10 mouse cellular contexts compared by ENCODE assay signal in the genomic region with DNA sequence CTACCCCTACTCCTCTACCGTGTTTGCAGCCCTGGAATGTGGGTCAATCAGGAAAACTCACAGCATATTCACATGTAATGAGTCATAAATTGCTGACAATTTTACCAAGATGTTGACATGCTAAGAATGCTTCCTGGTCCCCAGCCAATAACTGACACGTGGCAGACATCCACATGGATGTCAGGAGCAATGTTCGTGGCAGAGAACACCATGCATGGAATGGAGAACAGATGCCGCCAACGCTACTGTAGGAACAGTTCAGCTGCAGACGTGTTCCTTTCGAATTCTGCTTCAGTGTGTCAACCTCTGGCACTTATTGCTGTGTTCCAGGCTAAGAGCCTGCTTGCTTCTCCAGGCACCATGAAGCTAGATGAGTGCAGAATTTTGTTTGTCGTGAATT.
DNase-seq lines count a peak whose midpoint lies in the region; ATAC-seq and TF ChIP-seq lines count a peak whose summit lies in the region.
"Had no signal": no experiment of that assay in that cellular context is flagged by ENCODE, and none has a peak within 500 bp of the region (broad histone marks: within the 10 kb centered on the region; RNA-seq: fewer than 3 reads in every experiment).

No protein-coding gene starts in this region.

- H3K4me1 ChIP-seq in heart, adult 2 months (ENCODE audit: control insufficient read depth, insufficient read depth, low read length) = no peaks in the 10 kb centered on the region
- no peaks in the 10 kb centered on the region for H3K4me1 ChIP-seq in heart, embryonic 11.5 days (ENCODE audit: control insufficient read depth, insufficient read depth, low read length)
- no peaks in the 10 kb centered on the region for H3K4me1 ChIP-seq in embryonic facial prominence, embryonic 15.5 days
- no peaks in the 10 kb centered on the region for H3K4me1 ChIP-seq in thymus, adult 2 months (replicated peaks; ENCODE audit: control insufficient read depth, insufficient read depth, low read length)
- no peaks in the 10 kb centered on the region for H3K4me1 ChIP-seq in midbrain, embryonic 15.5 days
- H3K4me1 ChIP-seq: lung, embryonic 15.5 days had no signal

- no peak for TF ChIP-seq POLR2A in heart, adult 2 months (IDR thresholded peaks at IDR 0.05; ENCODE audit: insufficient read depth, low read depth, low read length)
- no peak for TF ChIP-seq POLR2A in thymus, adult 2 months (IDR thresholded peaks at IDR 0.05; ENCODE audit: control insufficient read depth, extremely low read depth, insufficient read depth, low read length, poor library complexity)

- 44% methylated on average over 8 of the region's 8 CpGs for WGBS in heart, adult 2 months
- WGBS in heart, embryonic 11.5 days (ENCODE audit: insufficient replicate concordance) = 72% methylated on average over 8 of the region's 8 CpGs
- 50% methylated on average over 8 of the region's 8 CpGs for WGBS in embryonic facial prominence, embryonic 15.5 days
- 89% methylated on average over 8 of the region's 8 CpGs for WGBS in thymus, adult 2 months
- WGBS in midbrain, embryonic 15.5 days = 86% methylated on average over 8 of the region's 8 CpGs

- no peaks in the 10 kb centered on the region for H3K79me2 ChIP-seq in heart, adult 2 months (replicated peaks; ENCODE audit: control insufficient read depth, insufficient read depth, low read length)

- H3K9me3 ChIP-seq in heart, embryonic 11.5 days (replicated peaks; ENCODE audit: control insufficient read depth, low read length) = no peaks in the 10 kb centered on the region
- no peaks in the 10 kb centered on the region for H3K9me3 ChIP-seq in embryonic facial prominence, embryonic 15.5 days (replicated peaks)
- H3K9me3 ChIP-seq in midbrain, embryonic 15.5 days = no peaks in the 10 kb centered on the region
- H3K9me3 ChIP-seq: lung, embryonic 15.5 days had no signal

- H3K4me2 ChIP-seq in heart, embryonic 11.5 days = no peak overlapping the region
- no peak overlapping the region for H3K4me2 ChIP-seq in embryonic facial prominence, embryonic 15.5 days (replicated peaks)
- H3K4me2 ChIP-seq in midbrain, embryonic 15.5 days = no peak overlapping the region
- H3K4me2 ChIP-seq: lung, embryonic 15.5 days had no signal

- ATAC-seq in heart, embryonic 11.5 days (replicated peaks; ENCODE audit: insufficient number of reproducible peaks, low FRiP score, low TSS enrichment) = no peak
- peak; percentile 34; the same call in 1 of the 2 replicates for ATAC-seq in embryonic facial prominence, embryonic 15.5 days (ENCODE audit: insufficient number of reproducible peaks, low FRiP score, low TSS enrichment, low read depth)
- no peak for ATAC-seq in midbrain, embryonic 15.5 days (replicated peaks)

- H3K27me3 ChIP-seq in heart, adult 2 months (ENCODE audit: control insufficient read depth, insufficient read depth, low read length) = no peaks in the 10 kb centered on the region
- no peaks in the 10 kb centered on the region for H3K27me3 ChIP-seq in heart, embryonic 11.5 days (ENCODE audit: control insufficient read depth, insufficient read depth, low read length)
- peaks cover 3% of the 10 kb centered on the region; the same call in 1 of the 2 replicates for H3K27me3 ChIP-seq in embryonic facial prominence, embryonic 15.5 days
- H3K27me3 ChIP-seq in thymus, adult 2 months (ENCODE audit: control insufficient read depth, insufficient read depth, low read length) = no peaks in the 10 kb centered on the region
- H3K27me3 ChIP-seq in midbrain, embryonic 15.5 days (replicated peaks) = no peaks in the 10 kb centered on the region
- H3K27me3 ChIP-seq: lung, embryonic 15.5 days had no signal

- H3K4me3 ChIP-seq in heart, adult 2 months = no peak overlapping the region
- no peak overlapping the region for H3K4me3 ChIP-seq in heart, embryonic 11.5 days (ENCODE audit: low read depth, low read length)
- H3K4me3 ChIP-seq in embryonic facial prominence, embryonic 15.5 days (replicated peaks) = no peak overlapping the region
- H3K4me3 ChIP-seq in thymus, adult 2 months (ENCODE audit: control insufficient read depth, insufficient read depth, low read length) = no peak overlapping the region
- H3K4me3 ChIP-seq in midbrain, embryonic 15.5 days = no peak overlapping the region
- H3K4me3 ChIP-seq: lung, embryonic 15.5 days had no signal

- no peak overlapping the region for H3K27ac ChIP-seq in heart, adult 2 months
- H3K27ac ChIP-seq in heart, embryonic 11.5 days (ENCODE audit: low read depth, low read length) = no peak overlapping the region
- H3K27ac ChIP-seq in embryonic facial prominence, embryonic 15.5 days (replicated peaks) = no peak overlapping the region
- no peak overlapping the region for H3K27ac ChIP-seq in thymus, adult 2 months (ENCODE audit: control insufficient read depth, insufficient read depth, low read length)
- H3K27ac ChIP-seq in midbrain, embryonic 15.5 days = no peak overlapping the region
- H3K27ac ChIP-seq: lung, embryonic 15.5 days had no signal

- H3K36me3 ChIP-seq in heart, adult 2 months (ENCODE audit: control insufficient read depth, insufficient read depth, low read length) = no peaks in the 10 kb centered on the region
- H3K36me3 ChIP-seq in heart, embryonic 11.5 days (ENCODE audit: control insufficient read depth, insufficient read depth, low read length) = no peaks in the 10 kb centered on the region
- no peaks in the 10 kb centered on the region for H3K36me3 ChIP-seq in embryonic facial prominence, embryonic 15.5 days
- no peaks in the 10 kb centered on the region for H3K36me3 ChIP-seq in thymus, adult 2 months (ENCODE audit: control insufficient read depth, insufficient read depth, low read length)
- H3K36me3 ChIP-seq in midbrain, embryonic 15.5 days (replicated peaks) = no peaks in the 10 kb centered on the region
- H3K36me3 ChIP-seq: lung, embryonic 15.5 days had no signal

- intact Hi-C loops in heart, adult 2 months (cut with DNase I) = no loop called here
- intact Hi-C loops in heart, postnatal 14 days (cut with DNase I) = no loop called here

- no peak overlapping the region for H3K9ac ChIP-seq in heart, adult 2 months (ENCODE audit: low read depth, low read length)
- no peak overlapping the region for H3K9ac ChIP-seq in heart, embryonic 11.5 days (ENCODE audit: low read depth, low read length)
- no peak overlapping the region for H3K9ac ChIP-seq in embryonic facial prominence, embryonic 15.5 days
- H3K9ac ChIP-seq in midbrain, embryonic 15.5 days = no peak overlapping the region
- H3K9ac ChIP-seq: lung, embryonic 15.5 days had no signal

- no peak for TF ChIP-seq CTCF in heart, adult 2 months (IDR thresholded peaks at IDR 0.05)
- TF ChIP-seq CTCF in thymus, adult 2 months (IDR thresholded peaks at IDR 0.05; ENCODE audit: borderline replicate concordance, control insufficient read depth, extremely low read depth, insufficient read depth, low read length, poor library complexity) = no peak

- TF ChIP-seq EP300 in heart, adult 2 months (IDR thresholded peaks at IDR 0.05; ENCODE audit: insufficient read depth, low read depth, low read length) = no peak

- peak; percentile 36 to 45 for DNase-seq in heart, adult 2 months
- DNase-seq in heart, postnatal 14 days = peak; percentile 36 to 63
- DNase-seq in lung, postnatal 10 days = peak; percentile 62
- no peak for DNase-seq in thymus, adult 2 months
- DNase-seq in kidney, postnatal 25 days = no peak
- DNase-seq: kidney, adult 8-10 months had no signal

Comparison
In these comparisons a context has a peak if more than half of its experiments do, and no peak if none do; other contexts are left out.
1. DNase-seq: peak in heart, adult 2 months (2 of 2), heart, postnatal 14 days (2 of 2) and lung, postnatal 10 days (single experiment); none in thymus, adult 2 months (single experiment) and kidney, postnatal 25 days (0 of 2).